Mouse (Mus musculus) limb, embryonic 13.5 days (tissue): ENCODE results near the gene Arhgef38. TPM values are rescaled to one million over a fixed set of nuclear protein-coding genes. Genes with fewer than 3 reads are reported as not detected.
A peak's percentile ranks its signal among the peaks of the same experiment; 100 is the strongest.

Source experiments
- ATAC-seq: fragments of 200-750 bp; cut with Nextera tagmentation; 2 replicates; pipeline ENCODE4 v1.8.0; 2017; ENCODE audit warnings: low read depth, moderate number of reproducible peaks, moderate TSS enrichment; ENCODE audit not compliant: low FRiP score
- H3K27ac ChIP-seq: fragments of 300-500 bp; sonication (generic); 2 replicates; pipeline ENCODE4 v1.5.1; 2015; ENCODE audit warnings: inconsistent platforms, mild to moderate bottlenecking, moderate library complexity
- H3K27me3 ChIP-seq: fragments of 300-500 bp; sonication (generic); 2 replicates; pipeline ENCODE4 v1.6.1; 2015; ENCODE audit warnings: mild to moderate bottlenecking, inconsistent platforms
- H3K36me3 ChIP-seq: fragments of 300-500 bp; sonication (generic); 2 replicates; pipeline ENCODE4 v1.6.1; 2015; ENCODE audit warnings: inconsistent platforms, mild to moderate bottlenecking, moderate library complexity
- H3K4me1 ChIP-seq: fragments of 300-500 bp; sonication (generic); 2 replicates; pipeline ENCODE4 v1.6.1; 2015; ENCODE audit warnings: inconsistent platforms
- H3K4me2 ChIP-seq: fragments of 300-500 bp; sonication (generic); replicated peaks from 2 replicates; pipeline ENCODE4 v1.6.1; 2015; ENCODE audit warnings: inconsistent platforms, mild to moderate bottlenecking, moderate library complexity
- H3K4me3 ChIP-seq: fragments of 300-500 bp; sonication (generic); 2 replicates; pipeline ENCODE4 v1.5.1; 2015; ENCODE audit warnings: moderate library complexity, mild to moderate bottlenecking, inconsistent platforms
- H3K9ac ChIP-seq: fragments of 300-500 bp; sonication (generic); 2 replicates; pipeline ENCODE4 v1.6.1; 2015; ENCODE audit warnings: mild to moderate bottlenecking, inconsistent platforms
- H3K9me3 ChIP-seq: fragments of 300-500 bp; sonication (generic); 2 replicates; pipeline ENCODE4 v1.6.1; 2016; ENCODE audit warnings: inconsistent platforms
- WGBS: fragments of 180-500 bp; shearing (Covaris S2); methylation state at CpG from one replicate; pipeline ENCODE4 v1.1.7; 2015; 5-methylcytosine and 5-hydroxymethylcytosine counted together
- polyA plus RNA-seq: library from polyadenylated mRNA; unstranded; fragments of >200 nt; fragmentation: Nextera tagmentation; extraction: Ambion mirVana; gene quantifications from 2 replicates; pipeline ENCODE4 v1.2.1, GENCODE M21; 2015

The Arhgef38 gene
- polyA plus RNA-seq, 1 experiment from 2014 or later = 0.10 TPM

GRCm38 (mm10) chr3:133161407-133161806 is 73.3 kb downstream of the Arhgef38 start:
- H3K27ac ChIP-seq = no peak overlapping the region
- H3K9ac ChIP-seq = no peak overlapping the region
- no peaks in the 10 kb centered on the region for H3K9me3 ChIP-seq
- no peaks in the 10 kb centered on the region for H3K4me1 ChIP-seq
- no peaks in the 10 kb centered on the region for H3K36me3 ChIP-seq
- no peak overlapping the region for H3K4me2 ChIP-seq
- no peak for ATAC-seq
- H3K4me3 ChIP-seq = no peak overlapping the region
- H3K27me3 ChIP-seq = no peaks in the 10 kb centered on the region
- 86% methylated on average over 1 of the region's 1 CpGs for WGBS

DNA sequence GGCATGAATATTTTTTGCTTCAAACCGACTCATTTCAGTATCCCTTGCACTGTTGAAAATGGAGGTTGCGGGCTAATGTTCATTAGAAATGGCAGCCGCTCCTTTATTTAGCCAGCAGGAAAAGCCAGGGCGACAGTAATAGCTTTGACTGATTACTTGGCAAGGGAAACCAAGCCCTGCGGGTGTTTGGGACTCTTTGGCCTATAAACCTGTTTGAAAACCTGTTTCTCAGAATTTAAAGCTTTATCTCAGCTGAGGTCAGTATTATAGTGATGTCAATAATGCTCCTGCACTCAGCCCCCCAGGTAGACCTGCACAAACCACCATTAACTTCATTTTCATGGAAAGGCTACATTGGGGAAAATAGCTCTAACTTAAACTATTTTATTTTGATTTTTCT is 76.5 kb downstream of the Arhgef38 start:
- no peaks in the 10 kb centered on the region for H3K36me3 ChIP-seq
- no peak overlapping the region for H3K27ac ChIP-seq
- no peak overlapping the region for H3K9ac ChIP-seq
- 39% methylated on average over 5 of the region's 5 CpGs for WGBS
- H3K9me3 ChIP-seq = no peaks in the 10 kb centered on the region
- no peak overlapping the region for H3K4me3 ChIP-seq
- H3K4me1 ChIP-seq = no peaks in the 10 kb centered on the region
- ATAC-seq = no peak
- H3K4me2 ChIP-seq = no peak overlapping the region
- no peaks in the 10 kb centered on the region for H3K27me3 ChIP-seq

GRCm38 (mm10) chr3:133154683-133155082 is 80.1 kb downstream of the Arhgef38 start:
- 77% methylated on average over 8 of the region's 8 CpGs for WGBS
- H3K27me3 ChIP-seq = no peaks in the 10 kb centered on the region
- no peaks in the 10 kb centered on the region for H3K36me3 ChIP-seq
- ATAC-seq = no peak
- no peak overlapping the region for H3K4me2 ChIP-seq
- no peaks in the 10 kb centered on the region for H3K4me1 ChIP-seq
- H3K9ac ChIP-seq = no peak overlapping the region
- no peaks in the 10 kb centered on the region for H3K9me3 ChIP-seq
- H3K27ac ChIP-seq = no peak overlapping the region
- no peak overlapping the region for H3K4me3 ChIP-seq

GRCm38 (mm10) chr3:133153629-133154028 is 81.1 kb downstream of the Arhgef38 start:
- Histone ChIP-seq H3K4me1 (no peaks in the 10 kb centered on the region), H3K9ac (no peak overlapping the region), H3K9me3 (no peaks in the 10 kb centered on the region), H3K27ac (no peak overlapping the region), H3K27me3 (no peaks in the 10 kb centered on the region), H3K36me3 (no peaks in the 10 kb centered on the region), H3K4me2 (no peak overlapping the region), H3K4me3 (no peak overlapping the region)
- WGBS = 81% methylated on average over 6 of the region's 6 CpGs
- ATAC-seq = no peak

GRCm38 (mm10) chr3:133152831-133153230 is 81.9 kb downstream of the Arhgef38 start:
- Histone ChIP-seq H3K4me1 (no peaks in the 10 kb centered on the region), H3K27me3 (no peaks in the 10 kb centered on the region), H3K4me2 (no peak overlapping the region), H3K9me3 (no peaks in the 10 kb centered on the region), H3K36me3 (no peaks in the 10 kb centered on the region), H3K27ac (no peak overlapping the region), H3K4me3 (no peak overlapping the region), H3K9ac (no peak overlapping the region)
- WGBS = 63% methylated on average over 1 of the region's 1 CpGs
- no peak for ATAC-seq

- Histone ChIP-seq H3K9me3 (no peaks in the 10 kb centered on the region), H3K36me3 (no peaks in the 10 kb centered on the region), H3K4me2 (no peak overlapping the region), H3K4me3 (no peak overlapping the region), H3K4me1 (no peaks in the 10 kb centered on the region), H3K27ac (no peak overlapping the region), H3K27me3 (no peaks in the 10 kb centered on the region), H3K9ac (no peak overlapping the region)
- 85% methylated on average over 6 of the region's 6 CpGs for WGBS
- no peak for ATAC-seq
These were observed 83.1 kb downstream of the Arhgef38 start for GRCm38 (mm10) chr3:133151629-133152028.

GRCm38 (mm10) chr3:133144511-133145147 is 90.1 kb downstream of the Arhgef38 start:
- Histone ChIP-seq H3K4me3 (no peak overlapping the region), H3K9me3 (no peaks in the 10 kb centered on the region), H3K27ac (no peak overlapping the region), H3K27me3 (no peaks in the 10 kb centered on the region), H3K4me1 (peaks cover 4% of the 10 kb centered on the region; the same call in 1 of the 2 replicates), H3K9ac (no peak overlapping the region), H3K36me3 (no peaks in the 10 kb centered on the region), H3K4me2 (no peak overlapping the region)
- 80% methylated on average over 6 of the region's 6 CpGs for WGBS
- ATAC-seq = no peak

GRCm38 (mm10) chr3:133141877-133142276 is 92.9 kb downstream of the Arhgef38 start:
- 82% methylated on average over 6 of the region's 6 CpGs for WGBS
- 0 out of 2 replicates have a peak overlapping the region, but pooled peaks have one; percentile 7 for H3K4me2 ChIP-seq
- no peaks in the 10 kb centered on the region for H3K27me3 ChIP-seq

GRCm38 (mm10) chr3:133132611-133133010 is 102.1 kb downstream of the Arhgef38 start:
- H3K4me2 ChIP-seq = no peak overlapping the region
- no peak overlapping the region for H3K4me3 ChIP-seq
- H3K4me1 ChIP-seq = no peaks in the 10 kb centered on the region
- 72% methylated on average over 8 of the region's 8 CpGs for WGBS
- no peaks in the 10 kb centered on the region for H3K36me3 ChIP-seq
- no peaks in the 10 kb centered on the region for H3K27me3 ChIP-seq
- ATAC-seq = no peak
- no peak overlapping the region for H3K9ac ChIP-seq
- H3K27ac ChIP-seq = no peak overlapping the region
- H3K9me3 ChIP-seq = no peaks in the 10 kb centered on the region

More at GRCm38 (mm10) chr3:133141877-133142276, 92.9 kb downstream of the Arhgef38 start:
- Histone ChIP-seq H3K27ac (no peak overlapping the region), H3K9me3 (no peaks in the 10 kb centered on the region), H3K9ac (no peak overlapping the region), H3K4me3 (no peak overlapping the region), H3K36me3 (no peaks in the 10 kb centered on the region), H3K4me1 (peaks cover 4% of the 10 kb centered on the region; the same call in 1 of the 2 replicates)
- no peak; the same call in 1 of the 2 replicates for ATAC-seq

DNA sequence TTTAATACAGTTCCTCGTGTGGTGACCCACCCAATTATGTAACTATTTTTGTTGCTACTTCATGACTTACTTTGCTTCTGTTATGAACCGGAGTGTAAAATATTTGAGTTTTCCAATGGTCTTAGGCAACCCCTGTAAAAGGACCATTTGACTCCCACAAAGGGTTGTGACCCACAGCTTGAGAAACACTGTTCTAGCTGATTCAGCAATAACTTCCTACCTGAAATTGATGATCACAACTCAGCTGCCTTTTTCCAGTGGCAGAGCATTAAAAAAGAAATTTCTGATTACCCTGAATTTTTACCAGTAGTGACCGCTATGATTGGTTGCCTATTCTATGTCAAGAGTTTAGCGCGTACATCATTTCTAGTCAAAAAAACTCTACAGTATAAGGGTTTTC is 103.4 kb downstream of the Arhgef38 start:
- Histone ChIP-seq H3K27ac (no peak overlapping the region), H3K4me3 (no peak overlapping the region), H3K36me3 (no peaks in the 10 kb centered on the region), H3K27me3 (no peaks in the 10 kb centered on the region), H3K4me1 (no peaks in the 10 kb centered on the region), H3K9me3 (no peaks in the 10 kb centered on the region), H3K4me2 (no peak overlapping the region), H3K9ac (no peak overlapping the region)
- WGBS = 84% methylated on average over 5 of the region's 5 CpGs
- ATAC-seq = no peak

DNA sequence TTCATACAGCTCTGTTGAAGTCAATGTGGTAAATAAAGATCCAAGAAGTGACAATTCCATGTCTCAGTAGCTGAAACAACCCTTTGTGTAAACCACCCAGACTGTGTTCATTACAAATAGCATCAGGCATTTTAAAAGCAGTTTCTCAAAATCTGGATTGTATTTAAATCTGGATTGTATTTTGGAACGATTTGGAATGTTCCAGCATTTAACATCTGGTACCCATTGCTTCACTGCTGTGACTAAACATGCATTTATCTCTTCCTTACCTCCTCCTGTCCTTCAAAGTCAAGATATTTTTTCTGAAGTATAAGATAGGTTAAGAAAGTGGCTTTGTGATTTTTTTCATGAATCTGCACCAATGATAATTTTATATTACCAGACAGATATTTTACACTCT is 121.5 kb downstream of the Arhgef38 start:
- ATAC-seq = 0 out of 2 replicates have a peak, but pooled peaks have one; percentile 28
- no peak overlapping the region for H3K4me2 ChIP-seq
- peaks cover 18% of the 10 kb centered on the region for H3K36me3 ChIP-seq
- no peak overlapping the region for H3K9ac ChIP-seq
- 18% methylated on average over 1 of the region's 1 CpGs for WGBS
- no peak overlapping the region for H3K27ac ChIP-seq
- peaks cover 4% of the 10 kb centered on the region; the same call in 1 of the 2 replicates for H3K9me3 ChIP-seq
- H3K4me1 ChIP-seq = no peaks in the 10 kb centered on the region
- no peak overlapping the region for H3K4me3 ChIP-seq
- no peaks in the 10 kb centered on the region for H3K27me3 ChIP-seq

- WGBS = 38% methylated on average over 2 of the region's 2 CpGs
- H3K4me3 ChIP-seq = no peak overlapping the region
- H3K9ac ChIP-seq = no peak overlapping the region
- ATAC-seq = no peak
- H3K4me2 ChIP-seq = no peak overlapping the region
- no peak overlapping the region for H3K27ac ChIP-seq
- peaks cover 28% of the 10 kb centered on the region for H3K36me3 ChIP-seq
- no peaks in the 10 kb centered on the region for H3K4me1 ChIP-seq
- H3K27me3 ChIP-seq = no peaks in the 10 kb centered on the region
- peaks cover 4% of the 10 kb centered on the region; the same call in 1 of the 2 replicates for H3K9me3 ChIP-seq
These were observed 123.0 kb downstream of the Arhgef38 start for GRCm38 (mm10) chr3:133111741-133112140.

DNA sequence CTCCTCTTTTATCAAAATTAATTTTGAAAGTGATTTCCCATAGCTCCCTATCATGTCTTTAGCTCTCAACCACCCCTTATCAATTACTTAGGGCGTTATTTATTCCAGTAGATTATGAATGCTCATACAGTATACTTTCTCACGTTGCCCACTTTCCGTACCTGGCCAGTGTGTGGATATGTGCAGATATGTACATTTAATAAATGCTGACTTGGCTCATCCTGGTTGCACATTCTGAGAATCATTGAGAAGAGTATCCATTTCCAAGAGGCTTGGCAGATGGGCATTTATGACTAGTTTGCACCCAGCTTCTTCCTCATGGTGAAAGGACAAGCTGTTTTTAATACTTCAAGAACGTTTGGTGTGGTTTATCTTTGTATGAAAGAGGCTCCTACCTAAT is 124.9 kb downstream of the Arhgef38 start:
- peaks cover 42% of the 10 kb centered on the region for H3K36me3 ChIP-seq
- no peak overlapping the region for H3K4me2 ChIP-seq
- H3K27me3 ChIP-seq = no peaks in the 10 kb centered on the region
- ATAC-seq = no peak
- H3K27ac ChIP-seq = no peak overlapping the region
- peaks cover 4% of the 10 kb centered on the region; the same call in 1 of the 2 replicates for H3K9me3 ChIP-seq
- WGBS = 94% methylated on average over 4 of the region's 4 CpGs
- no peak overlapping the region for H3K4me3 ChIP-seq
- no peak overlapping the region for H3K9ac ChIP-seq
- H3K4me1 ChIP-seq = no peaks in the 10 kb centered on the region
